Mouse (Mus musculus) right cerebral cortex, postnatal 10 days (tissue): Measurements from ENCODE around the gene Csnk1g2.

Experiments used
- DNase-seq, 2 experiments: peaks; one replicate each; pipeline ENCODE4 v3.0.0; 2021; ENCODE audit warnings: low spot score in 2 of 2

The Csnk1g2 gene

GRCm38 (mm10) chr10:80622661-80623456 is at the start of gene Csnk1g2:
Gene Csnk1g2 (plus strand): TSS chr10:80622838.
- DNase-seq, result peak; percentile 80 to 83

- peak; percentile 72 to 78 for DNase-seq
Measured at GRCm38 (mm10) chr10:80573944-80574343, 48.7 kb upstream of the Csnk1g2 start.

- peak in 1 of 2 experiments; percentile 63 for DNase-seq
Measured at GRCm38 (mm10) chr10:80574896-80575295, 47.7 kb upstream of the Csnk1g2 start.

- peak; percentile 51 to 58 for DNase-seq
Measured at GRCm38 (mm10) chr10:80575925-80576324, 46.7 kb upstream of the Csnk1g2 start.

- DNase-seq, result peak; percentile 70 to 73
Measured at GRCm38 (mm10) chr10:80576351-80577194, 46.1 kb upstream of the Csnk1g2 start.

DNA sequence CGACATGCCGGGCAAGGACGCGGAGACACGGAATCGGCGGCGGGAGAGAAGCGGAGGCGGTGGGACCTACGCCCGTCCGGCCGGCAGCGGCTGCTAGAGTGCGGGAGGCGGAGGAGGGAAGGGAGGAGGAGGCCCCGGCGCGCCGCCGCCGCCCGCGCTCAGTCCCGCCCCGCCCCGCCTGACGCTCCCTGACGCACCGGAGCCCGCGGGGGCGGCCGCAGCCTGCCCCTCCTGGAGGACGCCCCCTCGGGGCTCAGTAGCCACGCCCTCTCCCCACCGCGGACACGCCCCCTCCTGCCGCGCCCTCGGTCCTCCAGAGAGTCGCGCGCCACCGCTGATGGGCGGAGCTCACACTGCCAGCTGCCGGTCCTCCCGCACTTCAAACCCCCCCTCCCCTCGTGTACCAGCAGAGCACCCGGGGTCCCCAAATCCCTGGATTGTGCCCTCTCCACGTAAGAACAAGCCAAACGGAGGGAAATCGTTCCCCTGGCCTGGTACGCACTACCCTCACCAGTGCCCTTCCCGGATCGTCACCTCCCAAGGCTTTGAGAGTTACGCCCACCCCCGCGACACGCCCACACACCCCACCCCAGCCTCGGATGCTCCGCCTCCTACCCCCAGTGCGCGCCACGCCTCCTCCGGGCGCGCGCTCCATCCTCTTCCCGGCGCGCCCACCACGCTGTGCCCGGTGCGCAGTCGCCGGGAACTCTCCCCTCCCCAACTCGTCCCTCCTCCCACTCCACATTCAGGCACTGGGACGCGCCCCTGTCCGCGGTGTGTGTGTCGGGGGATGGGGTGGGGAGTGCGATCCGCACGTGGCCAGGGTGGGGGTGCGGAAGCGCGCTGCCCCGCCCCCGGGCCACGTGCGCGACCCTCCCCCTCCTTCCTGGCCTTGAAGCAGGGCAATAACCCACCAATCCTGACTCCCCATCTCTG is 45.2 kb upstream of the Csnk1g2 start, which contains the start of gene Klf16:
Gene Klf16 (minus strand): TSS at position 127 of the 936 bp plus-strand sequence.
- peak; percentile 98 for DNase-seq

- peak; percentile 81 to 86 for DNase-seq
Measured at GRCm38 (mm10) chr10:80578131-80578750, 44.4 kb upstream of the Csnk1g2 start.

DNA sequence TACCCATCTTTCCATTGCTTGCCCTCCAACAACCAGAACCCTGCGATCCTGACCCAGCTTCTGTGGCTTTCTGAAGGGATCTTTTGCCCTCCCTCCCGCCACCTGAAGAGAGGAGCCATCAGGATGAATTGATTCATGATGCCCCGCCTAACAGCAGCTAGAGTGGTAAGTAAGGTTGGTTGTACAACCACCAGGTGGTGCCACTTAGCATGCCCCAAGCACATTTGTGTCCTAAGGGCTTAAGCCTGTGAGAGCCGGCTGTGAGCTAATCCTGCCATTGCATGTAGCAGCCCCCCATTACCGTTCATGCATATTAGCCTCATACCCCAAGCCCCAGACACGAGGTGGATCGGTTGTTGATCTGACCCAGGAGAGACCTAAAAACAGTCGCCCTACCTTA is 43.7 kb upstream of the Csnk1g2 start:
- peak; percentile 63 to 66 for DNase-seq

GRCm38 (mm10) chr10:80583047-80583446 is 39.6 kb upstream of the Csnk1g2 start:
- DNase-seq, result peak in 1 of 2 experiments; percentile 20

GRCm38 (mm10) chr10:80584045-80584488 is 38.6 kb upstream of the Csnk1g2 start:
- peak in 1 of 2 experiments; percentile 38 for DNase-seq

- peak in 1 of 2 experiments; percentile 33 for DNase-seq
Measured at GRCm38 (mm10) chr10:80584642-80585552, 37.7 kb upstream of the Csnk1g2 start.

GRCm38 (mm10) chr10:80585581-80585980 is 37.1 kb upstream of the Csnk1g2 start:
- peak in 1 of 2 experiments; percentile 26 for DNase-seq

DNA sequence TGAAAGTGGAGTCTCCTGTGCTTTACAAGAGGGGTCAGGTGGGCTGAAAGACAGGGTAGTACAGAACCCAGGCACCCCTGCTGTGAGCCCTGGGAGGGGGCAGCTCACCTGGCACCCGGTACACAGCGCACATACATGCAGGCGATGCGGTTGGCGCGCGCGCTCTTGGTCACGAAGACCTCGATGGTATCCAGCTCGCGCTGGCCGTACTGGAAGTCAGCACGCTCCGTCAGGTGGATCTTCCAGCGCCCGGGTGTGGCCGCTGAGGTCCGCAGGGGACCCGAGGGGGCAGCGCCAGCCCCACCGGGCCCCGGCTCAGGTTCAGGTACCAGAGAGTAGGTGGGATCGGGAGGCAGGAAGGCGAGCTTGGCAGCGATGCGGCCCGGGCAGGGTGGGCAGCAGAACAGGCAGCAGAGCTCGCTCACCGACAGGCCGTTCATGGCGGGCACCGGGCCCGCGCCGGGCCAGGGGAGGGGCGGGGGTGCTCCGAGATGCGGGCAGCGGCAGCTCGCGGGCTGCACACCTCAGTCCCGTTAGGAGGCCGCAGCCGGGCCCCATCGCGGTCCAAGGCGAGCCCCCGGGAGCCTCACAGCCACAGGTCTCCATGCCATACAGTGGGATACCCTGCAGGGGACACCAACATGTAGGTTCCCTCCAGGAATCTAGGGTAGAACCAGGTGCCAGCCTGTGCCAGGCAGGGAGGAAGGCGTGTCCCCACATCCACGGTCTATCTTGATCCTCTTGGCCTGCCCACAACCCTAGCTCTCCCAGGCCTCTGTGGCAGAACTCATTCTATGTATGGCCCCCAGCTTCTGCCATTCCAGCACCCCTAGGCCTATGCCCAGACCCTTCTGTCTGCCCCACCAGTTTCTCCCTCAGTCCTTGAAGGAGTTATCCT is 36.0 kb upstream of the Csnk1g2 start:
- DNase-seq, result peak in 1 of 2 experiments; percentile 37

DNA sequence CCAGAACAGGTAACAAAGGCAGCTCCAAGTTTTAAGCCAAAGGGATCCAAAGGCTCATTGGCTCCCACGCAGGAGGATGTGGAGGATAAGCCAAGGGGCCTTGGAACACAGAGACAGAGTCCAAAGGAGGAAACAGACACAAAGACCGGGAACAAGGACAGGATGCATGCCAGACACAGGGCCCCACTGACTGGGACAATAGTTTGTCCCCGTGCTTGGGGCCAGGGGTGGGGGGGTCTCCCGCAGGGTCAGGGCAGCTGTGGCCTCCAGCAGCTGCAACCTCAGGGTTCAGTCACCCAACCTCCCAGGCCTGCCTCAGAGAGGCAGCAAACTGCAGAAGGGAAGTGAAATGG is 35.4 kb upstream of the Csnk1g2 start:
- DNase-seq, result peak in 1 of 2 experiments; percentile 32

- peak; percentile 46 to 55 for DNase-seq
Measured at GRCm38 (mm10) chr10:80589127-80589878, 33.3 kb upstream of the Csnk1g2 start.

GRCm38 (mm10) chr10:80589879-80590854 is 32.5 kb upstream of the Csnk1g2 start, which contains the start of gene Abhd17a:
Gene Abhd17a (minus strand): TSS chr10:80590341.
- DNase-seq, result peak; percentile 98

GRCm38 (mm10) chr10:80596318-80596717 is 26.3 kb upstream of the Csnk1g2 start:
- DNase-seq, result no peak
